Mouse (Mus musculus) myocyte (in vitro differentiated cells): ENCODE results near the gene Man2a1.

Experiments used
- MAX ChIP-seq: IDR thresholded peaks from one replicate; pipeline ENCODE4 v1.6.1; 2011; ENCODE audit warnings: low read depth, mild to moderate bottlenecking, control low read depth
- MYOG ChIP-seq, 3 experiments: IDR thresholded peaks; one replicate each; pipeline ENCODE4 v1.6.1; 2011; ENCODE audit warnings: control low read depth in 2 of 3, low read depth in 2 of 3, mild to moderate bottlenecking in 2 of 3; ENCODE audit not compliant: insufficient read length in 2 of 3, control insufficient read depth in 1 of 3, insufficient read depth in 1 of 3
- POLR2A ChIP-seq: IDR thresholded peaks from one replicate; pipeline ENCODE4 v1.6.1; 2011; ENCODE audit warnings: low read depth, mild to moderate bottlenecking, control low read depth, moderate library complexity; ENCODE audit not compliant: insufficient read length
- TCF3 ChIP-seq: IDR thresholded peaks from one replicate; pipeline ENCODE4 v1.6.1; 2011; ENCODE audit warnings: low read depth, control low read depth; ENCODE audit not compliant: insufficient read length
- USF1 ChIP-seq: IDR thresholded peaks from one replicate; pipeline ENCODE4 v1.6.1; 2011; ENCODE audit warnings: low read depth, mild to moderate bottlenecking, control low read depth, moderate library complexity

DNA sequence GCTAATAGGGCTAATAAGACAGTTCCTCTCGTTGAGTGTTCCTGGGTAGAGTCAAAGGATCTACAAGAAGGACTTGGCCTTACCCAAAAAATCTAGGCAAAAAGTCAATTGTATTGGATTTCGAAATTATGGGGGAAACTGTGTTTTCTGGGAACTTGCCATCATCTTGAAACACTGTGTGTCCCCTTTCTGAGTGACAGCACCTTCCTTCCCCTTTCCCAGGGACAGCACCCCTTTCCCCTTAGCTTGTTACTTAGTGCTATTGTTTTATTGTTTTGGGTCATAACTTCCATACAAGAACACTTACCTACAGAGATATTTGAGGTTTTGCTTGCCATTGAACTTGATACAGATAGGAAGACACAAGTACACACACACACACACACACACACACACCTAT, 8.2 kb upstream of the Man2a1 start:
- TF ChIP-seq MAX (no peak), MYOG (IDR thresholded peaks at IDR 0.05; ENCODE audit: control insufficient read depth in 1 of 3, insufficient read depth in 1 of 3, insufficient read length in 2 of 3, low read depth in 2 of 3) (no peak), USF1 (no peak), TCF3 (no peak), POLR2A (no peak)
